Mouse (Mus musculus) urinary bladder, adult 18-20 months (tissue): ENCODE results near the gene Nrl.

Source experiments
- DNase-seq, 2 experiments: peaks; one replicate each; pipeline ENCODE4 v3.0.0; 2022; ENCODE audit warnings: low spot score in 2 of 2, mixed read lengths in 2 of 2

Gene Nrl

GRCm38 (mm10) chr14:55486836-55487235 is 37.9 kb downstream of the Nrl start:
- no peak for DNase-seq

DNA sequence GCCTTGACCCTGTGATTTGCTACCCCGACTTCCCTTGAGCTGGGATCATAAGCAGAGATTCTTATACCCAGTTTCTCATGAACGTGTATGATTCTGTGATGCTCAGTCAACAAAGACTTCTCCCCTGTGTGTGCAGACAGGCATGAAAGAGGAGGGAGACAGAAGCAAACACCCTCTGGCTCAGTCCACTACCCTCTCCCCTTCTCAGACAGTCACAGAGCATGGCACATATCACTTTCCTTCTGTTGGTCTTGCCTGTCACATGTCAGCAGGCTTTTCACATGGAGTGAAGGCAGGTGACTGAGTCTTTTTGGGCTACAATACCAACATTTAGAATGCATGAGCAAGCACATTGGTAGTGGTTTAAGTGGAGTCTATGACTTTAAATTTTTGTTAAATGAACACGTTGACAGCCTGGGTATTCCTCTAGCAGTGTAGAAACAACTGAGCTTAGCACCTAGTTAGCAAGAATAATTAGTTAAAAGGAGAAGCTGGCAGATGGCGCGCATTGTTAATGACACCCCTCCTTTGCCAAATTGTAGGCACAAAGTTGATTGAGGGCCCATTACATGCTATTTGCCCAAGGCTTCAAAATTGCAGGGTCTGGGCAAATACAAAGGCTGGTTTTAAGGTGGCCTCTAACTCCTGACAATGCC is 40.2 kb downstream of the Nrl start:
- no peak for DNase-seq

- no peak for DNase-seq
Measured at GRCm38 (mm10) chr14:55479629-55480028, 45.2 kb downstream of the Nrl start.

- peak; percentile 74 to 79 for DNase-seq
Measured at GRCm38 (mm10) chr14:55478651-55479599, 45.9 kb downstream of the Nrl start, which contains the start of gene Dhrs4. Gene Dhrs4 (plus strand): TSS chr14:55478758.

DNA sequence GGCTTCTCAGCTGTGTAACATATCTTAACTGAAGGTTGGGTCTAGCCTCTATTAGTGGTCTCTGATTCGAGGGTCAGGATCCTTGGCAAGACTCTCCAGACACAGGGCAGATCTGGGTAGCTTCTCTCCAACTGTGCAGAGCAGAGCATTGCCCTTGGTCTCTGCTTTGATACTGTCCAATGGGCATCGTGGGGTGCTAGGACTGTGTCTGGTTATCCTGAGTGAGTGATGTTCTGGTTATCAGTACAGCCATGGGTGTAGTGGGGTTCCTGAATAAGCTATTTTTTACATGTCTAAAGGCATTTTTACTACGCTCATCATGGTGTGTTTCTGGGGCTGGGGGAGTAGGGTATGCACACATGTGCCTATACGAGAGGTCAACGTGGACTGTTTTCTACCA is 47.0 kb downstream of the Nrl start:
- no peak for DNase-seq

DNA sequence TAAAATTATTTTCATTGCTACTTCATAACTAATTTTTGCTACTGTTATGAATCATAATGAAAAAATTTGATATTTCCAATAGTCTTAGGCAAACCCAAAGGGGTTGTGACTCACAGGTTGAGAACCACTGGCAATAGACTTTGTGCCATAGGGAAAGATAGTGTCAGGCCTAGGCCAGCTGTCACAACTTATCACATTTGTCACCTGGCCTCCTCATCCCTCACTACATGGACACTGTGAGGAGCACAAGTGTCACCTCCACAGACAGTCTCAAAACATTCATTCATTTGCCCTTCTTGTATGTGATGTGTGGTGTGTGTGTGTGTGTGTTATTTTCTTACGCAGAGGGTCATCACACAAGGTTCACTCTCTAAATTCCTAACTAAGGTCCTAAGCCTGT is 47.4 kb downstream of the Nrl start:
- DNase-seq, result no peak

GRCm38 (mm10) chr14:55475654-55476053 is 49.1 kb downstream of the Nrl start:
- no peak for DNase-seq

GRCm38 (mm10) chr14:55470806-55471205 is 54.0 kb downstream of the Nrl start:
- no peak for DNase-seq

DNA sequence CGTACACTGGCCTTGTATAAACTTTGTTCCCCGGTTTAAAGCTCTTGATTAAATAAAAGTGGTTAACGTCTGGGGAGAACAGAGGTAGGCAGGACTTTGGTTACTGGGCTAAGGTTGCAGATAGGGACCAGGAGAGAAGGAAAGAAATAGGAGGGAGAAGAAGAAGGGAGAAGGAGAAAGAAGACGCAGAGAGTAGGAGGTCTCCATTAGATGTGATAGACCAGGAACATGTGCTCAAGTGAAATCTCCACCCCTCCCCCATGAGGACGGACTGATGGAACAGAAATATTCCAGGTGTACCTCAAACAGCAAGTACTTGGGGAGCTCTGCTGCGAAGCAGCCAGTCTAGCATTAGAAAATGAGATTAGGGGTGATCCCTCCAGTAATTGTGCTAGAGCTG is 55.0 kb downstream of the Nrl start:
- no peak for DNase-seq

- no peak for DNase-seq
Measured at GRCm38 (mm10) chr14:55469041-55469440, 55.7 kb downstream of the Nrl start.
